Mouse (Mus musculus) embryonic facial prominence, embryonic 15.5 days (tissue): ENCODE results near the gene Ccnd1. TPM values are rescaled to one million over a fixed set of nuclear protein-coding genes. Genes with fewer than 3 reads are reported as not detected.
"Not testable (repeated sequence)": the region's sequence is repeated elsewhere in the genome, so short reads cannot be mapped to it uniquely, and the experiment has no call there.

ENCODE experiments used
- ATAC-seq: fragments of 200-750 bp; cut with Nextera tagmentation; 2 replicates; pipeline ENCODE4 v1.8.0; 2017; ENCODE audit warnings: low read depth, moderate TSS enrichment; ENCODE audit not compliant: insufficient number of reproducible peaks, low FRiP score, low TSS enrichment
- H3K27ac ChIP-seq: fragments of 300-500 bp; sonication (generic); replicated peaks from 2 replicates; pipeline ENCODE4 v1.5.1; 2015; ENCODE audit warnings: mild to moderate bottlenecking, inconsistent platforms
- H3K27me3 ChIP-seq: fragments of 300-500 bp; sonication (generic); 2 replicates; pipeline ENCODE4 v1.6.1; 2015; ENCODE audit warnings: inconsistent platforms
- H3K36me3 ChIP-seq: fragments of 300-500 bp; sonication (generic); 2 replicates; pipeline ENCODE4 v1.6.1; 2015; ENCODE audit warnings: mild to moderate bottlenecking, inconsistent platforms
- H3K4me1 ChIP-seq: fragments of 300-500 bp; sonication (generic); 2 replicates; pipeline ENCODE4 v1.6.1; 2015; ENCODE audit warnings: inconsistent platforms
- H3K4me2 ChIP-seq: fragments of 300-500 bp; sonication (generic); replicated peaks from 2 replicates; pipeline ENCODE4 v1.6.1; 2015; ENCODE audit warnings: mild to moderate bottlenecking, inconsistent platforms
- H3K4me3 ChIP-seq: fragments of 300-500 bp; sonication (generic); replicated peaks from 2 replicates; pipeline ENCODE4 v1.5.1; 2015; ENCODE audit warnings: mild to moderate bottlenecking, inconsistent platforms
- H3K9ac ChIP-seq: fragments of 300-500 bp; sonication (generic); 2 replicates; pipeline ENCODE4 v1.6.1; 2015; ENCODE audit warnings: inconsistent platforms
- H3K9me3 ChIP-seq: fragments of 300-500 bp; sonication (generic); replicated peaks from 2 replicates; pipeline ENCODE4 v1.6.1; 2016; ENCODE audit warnings: inconsistent platforms
- WGBS: fragments of 180-500 bp; shearing (Covaris S2); methylation state at CpG from one replicate; pipeline ENCODE4 v1.1.7; 2015; 5-methylcytosine and 5-hydroxymethylcytosine counted together
- polyA plus RNA-seq: library from polyadenylated mRNA; unstranded; fragments of >200 nt; fragmentation: Nextera tagmentation; extraction: Ambion mirVana; gene quantifications from 2 replicates; pipeline ENCODE4 v1.2.1, GENCODE M21; 2015

Ccnd1 gene
- polyA plus RNA-seq, 1 experiment from 2014 or later, result 134 TPM

DNA sequence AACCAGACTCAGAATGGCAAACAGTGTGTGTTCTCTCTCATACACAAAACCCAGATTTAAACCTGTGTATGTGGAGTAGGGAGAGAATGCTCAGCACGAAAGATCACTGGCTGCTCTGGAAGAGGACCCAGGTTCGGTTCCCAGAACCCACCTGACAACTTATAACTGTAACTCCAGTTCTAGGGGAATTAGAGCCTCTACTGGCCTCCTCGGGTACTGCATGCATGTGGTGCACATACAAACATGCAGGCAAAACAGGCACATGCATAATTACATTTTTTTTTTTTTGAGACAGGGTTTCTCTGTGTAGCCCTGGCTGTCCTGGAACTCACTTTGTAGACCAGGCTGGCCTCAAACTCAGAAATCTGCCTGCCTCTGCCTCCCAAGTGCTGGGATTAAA lies 34.2 kb downstream of the Ccnd1 start:
- WGBS, result 91% methylated on average over 3 of the region's 3 CpGs

DNA sequence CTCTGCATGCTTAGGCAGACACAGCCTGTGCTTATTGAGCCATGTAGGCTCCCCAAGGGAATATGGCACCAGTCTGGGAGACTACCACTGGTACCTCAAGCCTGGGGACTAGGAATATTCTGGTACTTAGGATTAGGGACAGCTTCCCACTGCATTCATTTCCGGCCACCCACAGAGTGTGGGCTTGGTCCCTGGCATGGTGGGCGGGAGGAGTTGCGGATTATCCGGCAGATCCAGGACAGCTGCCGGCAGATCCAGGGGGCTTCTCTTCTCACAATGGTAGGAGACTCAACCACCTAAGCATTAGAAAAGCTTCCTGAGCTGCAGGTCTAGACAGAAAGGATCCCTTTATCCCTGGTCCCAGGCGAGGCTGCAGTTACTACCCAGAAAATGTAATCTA lies 41.2 kb downstream of the Ccnd1 start:
- no peak overlapping the region for H3K9ac ChIP-seq
- H3K4me1 ChIP-seq, result peaks cover 26% of the 10 kb centered on the region
- ATAC-seq, result no peak
- no peak overlapping the region for H3K27ac ChIP-seq
- no peaks in the 10 kb centered on the region for H3K36me3 ChIP-seq
- no peaks in the 10 kb centered on the region for H3K9me3 ChIP-seq
- H3K27me3 ChIP-seq, result peaks cover 60% of the 10 kb centered on the region
- 36% methylated on average over 6 of the region's 6 CpGs for WGBS
- H3K4me2 ChIP-seq, result no peak overlapping the region
- H3K4me3 ChIP-seq, result no peak overlapping the region

More for the DNA sequence above, 34.2 kb downstream of the Ccnd1 start:
- H3K4me3 ChIP-seq, ATAC-seq, H3K4me2 ChIP-seq, H3K27ac ChIP-seq, H3K9me3 ChIP-seq, H3K9ac ChIP-seq, H3K36me3 ChIP-seq, H3K4me1 ChIP-seq: not testable (repeated sequence)
- peaks cover 13% of the 10 kb centered on the region for H3K27me3 ChIP-seq

DNA sequence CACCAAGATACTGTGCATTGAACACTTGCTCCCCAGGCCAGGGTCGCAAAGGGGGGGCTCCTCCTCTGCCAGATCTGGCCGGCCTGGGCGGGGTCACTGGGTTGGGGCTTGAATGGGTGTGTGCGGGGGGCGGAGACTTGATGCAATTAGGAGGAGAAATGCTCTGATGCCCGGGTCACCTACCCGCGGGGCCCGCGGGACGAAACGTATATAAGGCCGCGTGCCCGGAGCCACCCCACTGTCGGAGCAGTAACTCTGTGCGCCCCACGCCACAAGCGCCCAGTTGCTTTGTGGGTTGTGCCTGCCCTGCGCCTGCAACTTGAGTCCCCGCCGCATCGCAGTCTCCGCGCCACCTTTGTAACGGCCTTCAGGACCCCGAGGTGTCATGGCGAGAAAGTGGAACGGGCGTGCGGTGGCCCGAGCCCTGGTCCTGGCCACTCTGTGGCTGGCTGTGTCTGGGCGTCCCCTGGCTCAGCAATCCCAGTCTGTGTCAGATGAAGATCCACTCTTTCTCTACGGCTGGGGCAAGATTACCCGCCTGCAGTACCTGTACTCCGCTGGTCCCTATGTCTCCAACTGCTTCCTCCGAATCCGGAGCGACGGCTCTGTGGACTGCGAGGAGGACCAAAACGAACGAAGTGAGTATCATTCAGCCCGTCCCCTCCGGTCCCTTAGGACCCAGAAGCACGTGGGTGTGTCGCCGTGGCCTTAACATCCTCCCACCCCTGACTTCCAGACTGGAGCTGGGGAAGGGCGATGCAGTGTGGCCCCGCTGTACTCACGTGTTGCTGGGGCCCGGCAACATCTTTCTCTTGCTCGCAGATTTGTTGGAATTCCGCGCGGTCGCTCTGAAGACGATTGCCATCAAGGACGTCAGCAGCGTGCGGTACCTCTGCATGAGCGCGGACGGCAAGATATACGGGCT lies 43.2 kb downstream of the Ccnd1 start, which contains the start of gene Fgf15:
Gene Fgf15, plus strand, starts transcription at position 238 of the 925 bp plus-strand sequence.
- Histone ChIP-seq H3K4me1 (peaks cover 26% of the 10 kb centered on the region), H3K36me3 (no peaks in the 10 kb centered on the region), H3K4me2 (peak within 1 kb of the TSS; percentile 93), H3K4me3 (peak within 1 kb of the TSS; percentile 48), H3K27me3 (peaks cover 60% of the 10 kb centered on the region), H3K9ac (peak within 1 kb of the TSS; percentile 26; the same call in 1 of the 2 replicates), H3K27ac (no peak within 1 kb of the TSS), H3K9me3 (no peaks in the 10 kb centered on the region)
- no peak for ATAC-seq
- under 1% methylated on average over 65 of the region's 65 CpGs for WGBS

DNA sequence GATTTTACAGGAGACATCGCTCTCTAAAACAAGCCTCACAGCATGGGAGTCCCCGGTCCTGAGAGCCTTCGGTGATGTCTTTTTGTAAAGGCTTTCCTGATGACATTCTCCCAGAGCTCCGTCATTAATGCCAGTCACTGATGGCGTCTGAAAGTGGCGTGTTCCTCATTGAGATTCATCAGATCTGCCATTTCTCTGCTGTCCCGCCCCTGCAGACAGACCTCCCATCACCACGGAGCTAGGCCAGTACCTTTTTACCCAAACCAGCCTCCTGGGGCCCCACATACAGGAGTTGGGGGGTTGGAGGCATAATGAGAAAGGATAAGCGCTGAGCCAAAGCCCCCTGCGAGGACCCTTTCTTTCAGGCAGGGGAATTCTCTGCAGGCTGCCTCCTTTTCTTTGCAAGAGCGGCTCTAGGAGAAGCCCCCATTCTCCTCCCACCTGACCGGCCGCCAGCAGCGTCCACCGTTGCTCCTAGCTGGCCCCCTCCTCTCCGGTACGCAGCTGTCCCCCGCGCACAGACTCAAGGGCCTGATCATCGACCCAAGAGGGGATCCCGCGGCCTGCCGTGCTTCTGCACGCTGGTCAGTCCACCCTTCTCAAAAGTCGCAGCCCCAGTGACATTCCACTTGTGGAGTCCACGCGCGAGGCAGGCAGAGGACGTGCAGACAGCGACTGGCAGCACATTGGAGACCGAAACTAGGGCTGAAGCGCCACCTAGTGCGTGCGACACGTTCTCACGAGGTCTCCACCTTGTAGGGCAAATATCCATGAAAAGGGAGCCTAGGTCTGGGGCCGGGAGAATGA lies 44.2 kb downstream of the Ccnd1 start:
- H3K9ac ChIP-seq, result peak overlapping the region; percentile 26; the same call in 1 of the 2 replicates
- no peaks in the 10 kb centered on the region for H3K9me3 ChIP-seq
- ATAC-seq, result peak; percentile 63
- under 1% methylated on average over 37 of the region's 37 CpGs for WGBS
- H3K4me2 ChIP-seq, result peak overlapping the region; percentile 93
- no peak overlapping the region for H3K27ac ChIP-seq
- H3K36me3 ChIP-seq, result no peaks in the 10 kb centered on the region
- H3K27me3 ChIP-seq, result peaks cover 60% of the 10 kb centered on the region
- H3K4me1 ChIP-seq, result peaks cover 26% of the 10 kb centered on the region
- peak overlapping the region; percentile 48 for H3K4me3 ChIP-seq

DNA sequence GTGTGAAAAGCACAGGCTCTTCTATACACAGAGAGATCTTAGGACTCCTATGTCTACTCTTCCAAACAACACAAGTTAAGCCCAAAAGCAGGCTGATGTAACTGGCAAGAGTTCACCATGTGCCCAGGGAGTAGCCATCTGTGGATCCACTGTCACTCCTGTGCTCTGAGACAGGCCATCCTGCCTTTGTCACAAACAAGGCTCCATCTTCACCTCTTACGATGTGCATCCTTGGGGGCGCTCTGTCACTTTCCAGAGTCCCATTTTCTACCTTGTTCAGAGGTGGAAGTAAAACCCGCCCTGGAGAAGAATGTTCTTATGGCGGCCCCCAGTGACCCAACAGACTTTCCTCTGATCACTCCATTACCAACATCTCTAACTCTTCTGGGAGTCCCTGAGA lies 45.0 kb downstream of the Ccnd1 start:
- H3K27me3 ChIP-seq, result peaks cover 54% of the 10 kb centered on the region
- no peak for ATAC-seq
- no peak overlapping the region for H3K9ac ChIP-seq
- no peaks in the 10 kb centered on the region for H3K36me3 ChIP-seq
- peaks cover 26% of the 10 kb centered on the region for H3K4me1 ChIP-seq
- H3K9me3 ChIP-seq, result no peaks in the 10 kb centered on the region
- WGBS, result 4% methylated on average over 4 of the region's 4 CpGs
- no peak overlapping the region for H3K4me2 ChIP-seq
- H3K27ac ChIP-seq, result no peak overlapping the region
- peak overlapping the region; percentile 48; the same call in 1 of the 2 replicates for H3K4me3 ChIP-seq

DNA sequence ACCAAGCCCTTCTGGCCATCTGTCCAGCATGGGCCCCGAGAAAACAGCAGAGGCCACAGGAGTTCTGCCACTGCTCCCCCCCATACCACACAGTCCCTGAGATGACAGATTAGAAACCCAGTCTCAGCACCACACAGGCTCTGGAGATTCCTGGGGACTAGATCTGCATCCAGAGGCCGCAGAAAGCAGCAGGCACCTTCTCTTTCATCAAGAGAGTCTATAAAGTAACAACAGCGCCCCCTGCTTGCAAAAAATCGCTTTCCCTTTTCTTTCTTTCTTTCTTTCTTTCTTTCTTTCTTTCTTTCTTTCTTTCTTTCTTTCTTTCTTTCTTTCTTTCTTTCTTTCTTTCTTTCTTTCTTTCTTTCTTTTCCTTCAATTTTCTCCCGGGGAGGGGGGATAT lies 45.5 kb downstream of the Ccnd1 start:
- 5% methylated on average over 5 of the region's 5 CpGs for WGBS
- H3K4me3 ChIP-seq, result no peak overlapping the region
- H3K27ac ChIP-seq, result no peak overlapping the region
- H3K9ac ChIP-seq, result no peak overlapping the region
- no peak for ATAC-seq
- H3K36me3 ChIP-seq, result no peaks in the 10 kb centered on the region
- peaks cover 26% of the 10 kb centered on the region for H3K4me1 ChIP-seq
- peaks cover 53% of the 10 kb centered on the region for H3K27me3 ChIP-seq
- no peaks in the 10 kb centered on the region for H3K9me3 ChIP-seq
- H3K4me2 ChIP-seq, result no peak overlapping the region

DNA sequence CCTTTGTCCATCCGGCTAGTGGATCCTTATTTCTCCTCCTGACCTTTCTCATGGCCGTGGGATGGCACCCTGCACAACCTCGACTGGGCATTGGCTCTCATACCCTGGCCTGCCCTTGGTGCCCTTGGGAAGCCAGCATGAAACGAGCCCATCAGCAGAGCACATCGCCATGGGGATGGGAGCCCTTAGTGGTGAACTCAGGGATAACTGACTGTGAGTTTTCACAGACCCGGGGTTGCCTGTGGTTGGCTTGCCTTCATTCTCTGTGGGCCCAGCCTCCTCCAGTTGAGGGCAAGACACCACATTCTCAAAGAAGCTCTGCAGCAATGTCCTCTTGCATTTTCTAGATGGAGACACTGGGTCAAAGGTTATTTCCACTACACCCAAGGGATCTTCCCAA lies 47.4 kb downstream of the Ccnd1 start:
- H3K4me2 ChIP-seq, result no peak overlapping the region
- no peaks in the 10 kb centered on the region for H3K36me3 ChIP-seq
- WGBS, result 46% methylated on average over 6 of the region's 6 CpGs
- H3K4me1 ChIP-seq, result peaks cover 31% of the 10 kb centered on the region
- H3K9me3 ChIP-seq, result no peaks in the 10 kb centered on the region
- H3K9ac ChIP-seq, result no peak overlapping the region
- H3K27me3 ChIP-seq, result peaks cover 47% of the 10 kb centered on the region
- ATAC-seq, result no peak
- no peak overlapping the region for H3K4me3 ChIP-seq
- no peak overlapping the region for H3K27ac ChIP-seq

DNA sequence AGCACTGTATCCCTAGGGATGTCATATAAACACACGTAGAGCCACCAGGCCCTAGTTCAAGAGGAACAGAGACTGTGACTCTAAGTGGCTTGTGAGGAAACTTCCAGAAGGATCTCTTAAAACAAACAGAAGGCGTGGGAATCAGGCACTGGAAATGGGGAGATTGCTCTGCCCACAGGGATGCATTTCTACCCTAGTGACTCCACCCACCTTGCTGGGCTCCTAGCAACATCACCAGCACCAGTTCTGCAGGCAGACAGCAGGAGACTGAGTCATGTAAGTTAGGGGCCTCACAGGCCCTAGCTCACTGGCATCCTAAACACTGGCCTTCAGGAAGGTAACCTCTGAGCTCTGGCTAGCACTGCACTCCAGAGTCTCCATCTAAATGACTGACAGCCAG lies 47.9 kb downstream of the Ccnd1 start:
- peaks cover 42% of the 10 kb centered on the region for H3K27me3 ChIP-seq

DNA sequence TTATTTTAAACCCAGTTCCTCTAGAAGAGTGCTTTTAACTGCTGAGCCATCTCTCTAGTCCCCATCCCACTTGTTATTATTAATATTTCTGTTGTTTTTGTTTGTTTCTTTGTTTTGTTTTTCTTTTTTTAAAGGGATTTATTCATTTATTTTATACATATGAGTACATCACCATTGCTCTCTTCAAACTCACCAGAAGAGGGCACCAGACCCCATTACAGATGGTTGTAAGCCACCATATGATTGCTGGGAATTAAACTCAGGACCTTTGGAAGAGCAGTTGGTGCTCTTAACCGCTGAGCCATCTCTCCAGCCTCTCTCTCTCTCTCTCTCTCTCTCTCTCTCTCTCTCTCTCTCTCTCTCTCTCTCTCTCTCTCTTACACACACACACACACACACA lies 49.1 kb downstream of the Ccnd1 start:
- not testable (repeated sequence) for H3K9ac ChIP-seq, H3K4me3 ChIP-seq, H3K9me3 ChIP-seq, ATAC-seq, H3K4me2 ChIP-seq, H3K36me3 ChIP-seq, H3K27ac ChIP-seq
- H3K27me3 ChIP-seq, result peaks cover 30% of the 10 kb centered on the region
- peaks cover 15% of the 10 kb centered on the region for H3K4me1 ChIP-seq
- 94% methylated on average over 1 of the region's 1 CpGs for WGBS

More for the DNA sequence above, 47.9 kb downstream of the Ccnd1 start:
- ATAC-seq, result no peak
- H3K4me1 ChIP-seq, result peaks cover 26% of the 10 kb centered on the region
- no peaks in the 10 kb centered on the region for H3K9me3 ChIP-seq
- 63% methylated on average over 2 of the region's 2 CpGs for WGBS
- H3K9ac ChIP-seq, result no peak overlapping the region
- no peaks in the 10 kb centered on the region for H3K36me3 ChIP-seq
- no peak overlapping the region for H3K4me3 ChIP-seq
- H3K27ac ChIP-seq, result no peak overlapping the region
- H3K4me2 ChIP-seq, result no peak overlapping the region

DNA sequence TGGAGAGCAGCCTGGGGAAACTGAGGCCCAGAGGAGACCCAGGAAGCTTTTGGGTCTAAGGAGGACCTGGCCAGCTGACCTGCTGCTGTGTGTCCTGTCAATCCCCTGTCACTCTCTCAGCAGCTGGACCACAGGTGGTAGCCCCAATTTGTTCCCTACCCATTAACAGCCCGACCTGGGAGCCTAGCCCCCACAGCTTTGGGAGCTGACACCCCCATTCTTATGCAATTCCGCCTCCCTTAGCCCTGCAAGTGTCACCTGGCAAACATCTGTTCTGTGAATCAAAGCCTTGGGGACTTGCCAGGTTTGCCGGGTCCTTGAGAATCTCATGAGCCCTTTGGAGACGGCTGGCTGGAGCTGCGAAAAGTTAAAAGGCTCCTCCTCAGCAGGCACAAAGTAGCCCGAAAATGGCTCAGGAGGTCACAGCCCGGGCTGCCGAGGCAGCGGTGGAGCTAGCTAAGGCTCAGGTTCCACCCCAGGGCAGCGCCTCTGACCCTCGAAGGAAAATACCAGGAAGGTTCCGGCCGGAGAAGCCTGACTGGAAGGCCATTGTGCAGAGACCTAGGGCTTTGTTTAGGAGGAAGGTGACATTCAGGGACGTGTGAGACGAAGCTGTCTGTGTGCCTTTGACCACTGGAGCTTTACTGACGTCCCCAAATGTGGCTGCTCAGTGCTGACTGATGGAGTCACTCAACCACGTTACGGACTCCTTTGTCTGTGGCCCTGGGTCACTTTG lies 51.0 kb downstream of the Ccnd1 start:
- Histone ChIP-seq H3K4me2 (no peak overlapping the region), H3K36me3 (no peaks in the 10 kb centered on the region), H3K27me3 (peaks cover 17% of the 10 kb centered on the region), H3K4me3 (no peak overlapping the region), H3K27ac (no peak overlapping the region), H3K9me3 (no peaks in the 10 kb centered on the region), H3K4me1 (peaks cover 5% of the 10 kb centered on the region; the same call in 1 of the 2 replicates), H3K9ac (no peak overlapping the region)
- WGBS, result 8% methylated on average over 18 of the region's 18 CpGs
- ATAC-seq, result no peak

DNA sequence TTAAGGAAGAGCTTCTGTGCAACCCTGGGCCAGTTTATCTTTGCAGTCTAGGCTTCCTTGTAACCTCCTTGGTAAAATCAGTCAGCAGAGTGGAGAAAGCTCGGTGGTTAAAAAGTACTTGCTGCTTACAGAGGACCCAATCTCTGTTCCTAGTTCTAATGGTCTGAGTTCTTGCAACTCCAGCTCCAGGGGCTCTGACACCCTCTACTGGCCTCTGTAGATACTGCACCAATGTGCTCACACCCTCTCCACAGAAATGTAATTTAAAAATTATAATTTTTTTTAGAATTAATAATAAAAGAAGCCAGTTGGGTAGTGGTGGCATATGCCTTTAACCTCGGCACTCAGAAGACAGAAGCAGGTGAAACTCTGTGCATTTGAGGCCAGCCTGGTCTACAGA lies 52.1 kb downstream of the Ccnd1 start:
- Histone ChIP-seq H3K27me3 (peaks cover 17% of the 10 kb centered on the region), H3K9me3 (no peaks in the 10 kb centered on the region), H3K36me3 (no peaks in the 10 kb centered on the region), H3K4me2 (no peak overlapping the region), H3K27ac (no peak overlapping the region), H3K9ac (no peak overlapping the region), H3K4me3 (no peak overlapping the region), H3K4me1 (peaks cover 5% of the 10 kb centered on the region; the same call in 1 of the 2 replicates)
- ATAC-seq, result no peak
- WGBS, result 76% methylated on average over 2 of the region's 2 CpGs
